In the genomic region with DNA sequence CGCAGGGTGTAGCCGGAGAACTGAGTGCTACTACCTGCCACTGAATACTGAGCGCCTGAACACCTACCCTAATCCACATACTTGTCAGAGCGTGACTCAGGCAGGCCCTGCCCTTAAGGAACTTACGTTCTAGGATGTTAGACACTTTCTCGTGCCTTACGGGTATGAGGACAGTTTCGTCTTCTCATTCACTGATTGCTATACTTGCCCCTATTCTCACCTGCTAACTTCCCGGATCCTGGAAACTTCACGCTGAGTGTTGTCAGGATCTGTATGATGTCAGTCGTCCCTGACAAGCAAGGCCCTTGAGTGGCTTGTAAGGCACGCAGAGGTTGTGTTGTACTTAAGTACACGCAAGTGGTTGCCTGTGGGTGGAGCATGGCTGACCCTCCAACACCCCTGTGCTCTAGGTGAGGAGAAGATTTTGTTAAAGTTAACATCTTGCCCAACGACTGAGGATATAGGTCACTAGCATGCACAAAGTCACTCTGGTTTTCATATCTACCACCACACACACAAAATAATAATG, we compare ENCODE assay signal across 30 mouse cellular contexts. TPM values are rescaled to one million over a fixed set of nuclear protein-coding genes. Genes with fewer than 3 reads are reported as not detected.
DNase-seq lines count a peak whose midpoint lies in the region; ATAC-seq lines count a peak whose summit lies in the region.
"Had no signal": no experiment of that assay in that cellular context is flagged by ENCODE, and none has a peak within 500 bp of the region (broad histone marks: within the 10 kb centered on the region; RNA-seq: fewer than 3 reads in every experiment).

No protein-coding gene starts in this region.

- peak overlapping the region; percentile 22; the same call in 1 of the 2 replicates for H3K9ac ChIP-seq in heart, embryonic 12.5 days
- H3K9ac ChIP-seq: embryonic facial prominence, embryonic 13.5 days; hindbrain, embryonic 13.5 days; limb, embryonic 12.5 days; liver, embryonic 15.5 days; lung, embryonic 14.5 days; midbrain, embryonic 13.5 days; stomach, embryonic 15.5 days had no signal

- H3K27me3 ChIP-seq in heart, embryonic 12.5 days (replicated peaks) = no peaks in the 10 kb centered on the region
- H3K27me3 ChIP-seq: CH12.LX; embryonic facial prominence, embryonic 13.5 days; hindbrain, embryonic 13.5 days; limb, embryonic 12.5 days; liver, embryonic 15.5 days; midbrain, embryonic 13.5 days; stomach, embryonic 15.5 days had no signal

- no peak for ATAC-seq in heart, embryonic 12.5 days (ENCODE audit: insufficient number of reproducible peaks, low FRiP score)
- no peak for ATAC-seq in inflammation-experienced regulatory T-cells, adult 6 months
- ATAC-seq: forebrain, embryonic 16.5 days; midbrain, embryonic 13.5 days had no signal

- H3K36me3 ChIP-seq in heart, embryonic 12.5 days = no peaks in the 10 kb centered on the region
- H3K36me3 ChIP-seq: hindbrain, embryonic 13.5 days; limb, embryonic 12.5 days; midbrain, embryonic 13.5 days; stomach, embryonic 15.5 days had no signal

- H3K27ac ChIP-seq in heart, embryonic 12.5 days (ENCODE audit: poor library complexity, severe bottlenecking) = no peak overlapping the region
- H3K27ac ChIP-seq: embryonic facial prominence, embryonic 13.5 days; gastrocnemius, adult 2 months; hindbrain, embryonic 13.5 days; left cerebral cortex, adult 2 months; limb, embryonic 12.5 days; liver, embryonic 15.5 days; macrophage; midbrain, embryonic 13.5 days; stomach, embryonic 15.5 days had no signal

- no peak overlapping the region for H3K4me3 ChIP-seq in heart, embryonic 12.5 days
- H3K4me3 ChIP-seq: embryonic facial prominence, embryonic 13.5 days; gastrocnemius, adult 2 months; hindbrain, embryonic 13.5 days; left cerebral cortex, adult 2 months; limb, embryonic 12.5 days; liver, embryonic 15.5 days; midbrain, embryonic 13.5 days; stomach, embryonic 15.5 days had no signal

- H3K9me3 ChIP-seq in heart, embryonic 12.5 days (replicated peaks) = no peaks in the 10 kb centered on the region
- H3K9me3 ChIP-seq: embryonic facial prominence, embryonic 13.5 days; G1E; hindbrain, embryonic 13.5 days; limb, embryonic 12.5 days; liver, embryonic 15.5 days; midbrain, embryonic 13.5 days; stomach, embryonic 15.5 days had no signal

- H3K4me2 ChIP-seq in heart, embryonic 12.5 days = no peak overlapping the region
- H3K4me2 ChIP-seq: embryonic facial prominence, embryonic 13.5 days; hindbrain, embryonic 13.5 days; limb, embryonic 12.5 days; liver, embryonic 15.5 days; lung, embryonic 14.5 days; midbrain, embryonic 13.5 days; stomach, embryonic 15.5 days had no signal

- DNase-seq in adrenal gland, postnatal 14 days = peak; percentile 0
- DNase-seq in adrenal gland, postnatal 4 days (ENCODE audit: low spot score in 2 of 2) = no peak
- DNase-seq in heart, adult 18-20 months = no peak
- peak; percentile 38 for DNase-seq in lung, postnatal 36 days
- DNase-seq in lung, postnatal 4 days = no peak
- no peak for DNase-seq in spleen, postnatal 10 days (ENCODE audit: low spot score in 2 of 2)
- DNase-seq: adrenal gland, postnatal 25 days; gastrocnemius, adult 2 months; gastrocnemius, postnatal 36 days; heart, postnatal 14 days; kidney, adult 11 months; kidney, postnatal 25 days; lung, embryonic 14.5 days; retina, postnatal 1 day; right cerebral cortex, postnatal 14 days; thymus, adult 18-20 months; thymus, postnatal 25 days had no signal

- peaks cover 47% of the 10 kb centered on the region for H3K4me1 ChIP-seq in heart, embryonic 12.5 days (replicated peaks)

- WGBS in heart, embryonic 12.5 days = 58% methylated on average over 14 of the region's 14 CpGs

RNA-seq across cellular contexts. Expression of a gene that starts 8.9 kb away (rescaled TPM):
- 35.1 and 41.9 TPM in 2 replicates for total RNA-seq in adrenal gland, postnatal 14 days (2021)
- 10 to 100 TPM; 49.2 to 50.9 TPM for total RNA-seq in adrenal gland, postnatal 4 days (2021)
- 5.2 and 5.5 TPM in 2 replicates for polyA plus RNA-seq in heart, embryonic 12.5 days (2016; fragmentation: Nextera tagmentation; extraction: Ambion mirVana)
- total RNA-seq in heart, adult 18-20 months (2021) = 10 to 100 TPM; 18.0 to 20.7 TPM
- 1 to 10 TPM; 3.4 to 5.0 (median 4.3) TPM for polyA plus RNA-seq in inflammation-experienced regulatory T-cells, adult 6 months (2017; shearing (Covaris generic))

Comparison
In these comparisons a context has a peak if more than half of its experiments do, and no peak if none do; other contexts are left out.
1. DNase-seq: peak in adrenal gland, postnatal 14 days (single experiment) and lung, postnatal 36 days (single experiment); none in adrenal gland, postnatal 4 days (0 of 2), heart, adult 18-20 months (0 of 2), lung, postnatal 4 days (0 of 2) and spleen, postnatal 10 days (0 of 2).